Mouse (Mus musculus) ES-CJ7 (cell line): ENCODE data around the gene Lrrn2.

Source experiments
- DNase-seq: peaks from one replicate; pipeline ENCODE4 v3.0.0; 2011; ENCODE audit warnings: low read depth, low spot score

The Lrrn2 gene

GRCm38 (mm10) chr1:132880161-132881005, at the start of gene Lrrn2:
Gene Lrrn2, plus strand, starts transcription at chr1:132880273.
- DNase-seq, result peak; percentile 65

- DNase-seq, result no peak
Observed at GRCm38 (mm10) chr1:132831963-132832362, 48.1 kb upstream of the Lrrn2 start.

GRCm38 (mm10) chr1:132834037-132834436, 46.0 kb upstream of the Lrrn2 start:
- peak; percentile 70 for DNase-seq

GRCm38 (mm10) chr1:132836895-132837294, 43.2 kb upstream of the Lrrn2 start:
- DNase-seq, result no peak

- DNase-seq, result no peak
Observed at GRCm38 (mm10) chr1:132837691-132838090, 42.4 kb upstream of the Lrrn2 start.

- no peak for DNase-seq
Observed at GRCm38 (mm10) chr1:132838371-132838770, 41.7 kb upstream of the Lrrn2 start.

- DNase-seq, result peak; percentile 81
Observed at GRCm38 (mm10) chr1:132843612-132844011, 36.5 kb upstream of the Lrrn2 start.

- DNase-seq, result no peak
Observed at GRCm38 (mm10) chr1:132844088-132844804, 35.8 kb upstream of the Lrrn2 start.

GRCm38 (mm10) chr1:132845766-132846165, 34.3 kb upstream of the Lrrn2 start:
- no peak for DNase-seq

GRCm38 (mm10) chr1:132850809-132851208, 29.3 kb upstream of the Lrrn2 start:
- peak; percentile 99 for DNase-seq

GRCm38 (mm10) chr1:132851296-132851695, 28.8 kb upstream of the Lrrn2 start:
- DNase-seq, result peak; percentile 63

GRCm38 (mm10) chr1:132851771-132852170, 28.3 kb upstream of the Lrrn2 start:
- peak; percentile 55 for DNase-seq

GRCm38 (mm10) chr1:132853312-132853711, 26.8 kb upstream of the Lrrn2 start:
- no peak for DNase-seq

GRCm38 (mm10) chr1:132858516-132859383, 21.3 kb upstream of the Lrrn2 start:
- DNase-seq, result no peak

GRCm38 (mm10) chr1:132864220-132864619, 15.9 kb upstream of the Lrrn2 start:
- no peak for DNase-seq

GRCm38 (mm10) chr1:132865585-132865984, 14.5 kb upstream of the Lrrn2 start:
- no peak for DNase-seq

- DNase-seq, result no peak
Observed at GRCm38 (mm10) chr1:132870327-132870726, 9.7 kb upstream of the Lrrn2 start.

GRCm38 (mm10) chr1:132878951-132879610, 992 bp upstream of the Lrrn2 start:
- peak; percentile 97 for DNase-seq

- no peak for DNase-seq
Observed at GRCm38 (mm10) chr1:132879801-132880160, 292 bp upstream of the Lrrn2 start.

- DNase-seq, result peak; percentile 56
Observed at GRCm38 (mm10) chr1:132881041-132881761, 1.1 kb downstream of the Lrrn2 start.

GRCm38 (mm10) chr1:132881836-132882235, 1.8 kb downstream of the Lrrn2 start:
- DNase-seq, result no peak
